Mouse (Mus musculus) stomach, postnatal 0 days (tissue): Measurements from ENCODE around the gene Cdc42ep3.

ENCODE experiments used
- CTCF ChIP-seq: IDR thresholded peaks from 2 replicates; pipeline ENCODE4 v1.5.1; 2016; ENCODE audit warnings: antibody characterized with exemption, low read depth, mild to moderate bottlenecking, moderate library complexity
- EP300 ChIP-seq: optimal IDR thresholded peaks from 2 replicates; pipeline ENCODE3; 2016; ENCODE audit warnings: antibody characterized with exemption

- TF ChIP-seq CTCF (no peak), EP300 (no peak)
These were observed 55.0 kb downstream of the Cdc42ep3 start for GRCm38 (mm10) chr17:79299925-79300324.
